Mouse (Mus musculus) CD4-positive, CD25-positive, alpha-beta regulatory T cell, adult 4 months (primary cell): Measurements from ENCODE around the gene Eif4e2. TPM values are rescaled to one million over a fixed set of nuclear protein-coding genes. Genes with fewer than 3 reads are reported as not detected.

Source experiments
- polyA plus RNA-seq, 2 experiments: library from polyadenylated mRNA; unstranded; fragments of 100-300 nt; shearing (Covaris generic); gene quantifications; one replicate each; pipeline ENCODE4 v1.2.1; 2017

Eif4e2 gene
- polyA plus RNA-seq, 2 experiments from 2014 or later = 101 to 133 TPM

Other genes with a start within 250 kb of the Eif4e2 start
- gene Alppl2, start 124.0 kb upstream of the Eif4e2 start, polyA plus RNA-seq = not detected
- not detected for gene Alpi, start 112.3 kb upstream of the Eif4e2 start, polyA plus RNA-seq
- not detected for gene Akp3, start 88.9 kb upstream of the Eif4e2 start, polyA plus RNA-seq
- under 1 TPM; 0.51 to 0.54 TPM for gene Ecel1, start 57.4 kb upstream of the Eif4e2 start, polyA plus RNA-seq
- not detected for gene Prss56, start 30.6 kb upstream of the Eif4e2 start, polyA plus RNA-seq
- not detected for gene Chrnd, start 23.3 kb upstream of the Eif4e2 start, polyA plus RNA-seq
- gene Chrng, start 9.3 kb upstream of the Eif4e2 start, polyA plus RNA-seq = under 1 TPM in 1 of 2 experiments, not detected in 1; 0.30 TPM
- under 1 TPM in 1 of 2 experiments, not detected in 1; 0.35 TPM for gene Efhd1, start 50.4 kb downstream of the Eif4e2 start, polyA plus RNA-seq
- 10 to 100 TPM; 62.2 to 62.8 TPM for gene Gigyf2, start 113.1 kb downstream of the Eif4e2 start, polyA plus RNA-seq
- 1 to 10 TPM in 1 of 2 experiments, under 1 TPM in 1; 0.65 to 1.0 TPM for gene Kcnj13, start 180.8 kb downstream of the Eif4e2 start, polyA plus RNA-seq